Mouse (Mus musculus): ENCODE measurements around the gene Prkab2. TPM values are rescaled to one million over a fixed set of nuclear protein-coding genes. Genes with fewer than 3 reads are reported as not detected.

The Prkab2 gene
- polyA plus RNA-seq, 1 experiment from 2014 or later: 1.6 TPM

GRCm38 (mm10) chr3:97627893-97628292 lies 30.1 kb upstream of the Prkab2 start:
- Histone ChIP-seq H3K27me3 (no peaks in the 10 kb centered on the region), H3K4me3 (replicated peaks) (peak overlapping the region; percentile 64), H3K9ac (peak overlapping the region; percentile 54; the same call in 1 of the 2 replicates), H3K9me3 (replicated peaks) (no peaks in the 10 kb centered on the region), H3K4me1 (replicated peaks) (peaks cover 25% of the 10 kb centered on the region), H3K4me2 (peak overlapping the region; percentile 74), H3K36me3 (replicated peaks) (no peaks in the 10 kb centered on the region), H3K27ac (replicated peaks) (peak overlapping the region; percentile 82; the same call in 1 of the 2 replicates)
- 52% methylated on average over 7 of the region's 7 CpGs for WGBS (ENCODE audit: insufficient replicate concordance)
- peak; percentile 27; the same call in 1 of the 2 replicates for ATAC-seq (ENCODE audit: insufficient read depth)

- H3K27ac ChIP-seq (replicated peaks): peak within 1 kb of the TSS; percentile 82
- H3K4me1 ChIP-seq (replicated peaks): peaks cover 25% of the 10 kb centered on the region
- H3K27me3 ChIP-seq: no peaks in the 10 kb centered on the region
- no peaks in the 10 kb centered on the region for H3K36me3 ChIP-seq (replicated peaks)
- ATAC-seq (ENCODE audit: insufficient read depth): peak; percentile 96
- H3K4me2 ChIP-seq: peak within 1 kb of the TSS; percentile 74
- WGBS (ENCODE audit: insufficient replicate concordance): 2% methylated on average over 18 of the region's 18 CpGs
- H3K9ac ChIP-seq: peak within 1 kb of the TSS; percentile 54
- no peaks in the 10 kb centered on the region for H3K9me3 ChIP-seq (replicated peaks)
- H3K4me3 ChIP-seq (replicated peaks): peak within 1 kb of the TSS; percentile 64
Measured at GRCm38 (mm10) chr3:97628391-97629001, 29.5 kb upstream of the Prkab2 start, which contains the start of gene Fmo5. TSS of gene Fmo5 (plus strand) at chr3:97628804.

- Histone ChIP-seq H3K4me1 (replicated peaks) (peaks cover 25% of the 10 kb centered on the region), H3K9ac (no peak overlapping the region), H3K27ac (replicated peaks) (peak overlapping the region; percentile 82; the same call in 1 of the 2 replicates), H3K4me3 (replicated peaks) (0 out of 2 replicates have a peak overlapping the region, but pooled peaks have one; percentile 0), H3K27me3 (no peaks in the 10 kb centered on the region), H3K9me3 (replicated peaks) (no peaks in the 10 kb centered on the region), H3K36me3 (replicated peaks) (no peaks in the 10 kb centered on the region), H3K4me2 (peak overlapping the region; percentile 74)
- ATAC-seq (ENCODE audit: insufficient read depth): no peak
- WGBS (ENCODE audit: insufficient replicate concordance): 73% methylated on average over 4 of the region's 4 CpGs
Measured at GRCm38 (mm10) chr3:97629941-97630340, 28.1 kb upstream of the Prkab2 start.

GRCm38 (mm10) chr3:97630746-97631145 lies 27.2 kb upstream of the Prkab2 start:
- no peak overlapping the region for H3K4me2 ChIP-seq
- ATAC-seq (ENCODE audit: insufficient read depth): no peak
- peaks cover 25% of the 10 kb centered on the region for H3K4me1 ChIP-seq (replicated peaks)
- no peak overlapping the region for H3K9ac ChIP-seq
- no peak overlapping the region for H3K4me3 ChIP-seq (replicated peaks)
- no peaks in the 10 kb centered on the region for H3K9me3 ChIP-seq (replicated peaks)
- no peaks in the 10 kb centered on the region for H3K27me3 ChIP-seq
- WGBS (ENCODE audit: insufficient replicate concordance): 77% methylated on average over 4 of the region's 4 CpGs
- H3K27ac ChIP-seq (replicated peaks): no peak overlapping the region
- H3K36me3 ChIP-seq (replicated peaks): no peaks in the 10 kb centered on the region

- WGBS (ENCODE audit: insufficient replicate concordance): 66% methylated on average over 8 of the region's 8 CpGs
- H3K4me1 ChIP-seq (replicated peaks): peaks cover 25% of the 10 kb centered on the region
- no peaks in the 10 kb centered on the region for H3K27me3 ChIP-seq
- no peak overlapping the region for H3K27ac ChIP-seq (replicated peaks)
- H3K9ac ChIP-seq: no peak overlapping the region
- H3K4me3 ChIP-seq (replicated peaks): no peak overlapping the region
- no peaks in the 10 kb centered on the region for H3K36me3 ChIP-seq (replicated peaks)
- no peak overlapping the region for H3K4me2 ChIP-seq
- no peaks in the 10 kb centered on the region for H3K9me3 ChIP-seq (replicated peaks)
- ATAC-seq (ENCODE audit: insufficient read depth): no peak
Measured at GRCm38 (mm10) chr3:97631258-97631860, 26.6 kb upstream of the Prkab2 start.

GRCm38 (mm10) chr3:97633456-97633855 lies 24.5 kb upstream of the Prkab2 start:
- no peak overlapping the region for H3K27ac ChIP-seq (replicated peaks)
- no peak overlapping the region for H3K4me3 ChIP-seq (replicated peaks)
- H3K9me3 ChIP-seq (replicated peaks): no peaks in the 10 kb centered on the region
- no peaks in the 10 kb centered on the region for H3K36me3 ChIP-seq (replicated peaks)
- H3K4me1 ChIP-seq (replicated peaks): peaks cover 15% of the 10 kb centered on the region
- no peak for ATAC-seq (ENCODE audit: insufficient read depth)
- 52% methylated on average over 4 of the region's 4 CpGs for WGBS (ENCODE audit: insufficient replicate concordance)
- H3K27me3 ChIP-seq: no peaks in the 10 kb centered on the region
- no peak overlapping the region for H3K9ac ChIP-seq
- no peak overlapping the region for H3K4me2 ChIP-seq

GRCm38 (mm10) chr3:97634288-97634761 lies 23.7 kb upstream of the Prkab2 start:
- H3K9ac ChIP-seq: no peak overlapping the region
- ATAC-seq (ENCODE audit: insufficient read depth): no peak
- no peaks in the 10 kb centered on the region for H3K27me3 ChIP-seq
- H3K9me3 ChIP-seq (replicated peaks): no peaks in the 10 kb centered on the region
- peaks cover 7% of the 10 kb centered on the region; the same call in 1 of the 2 replicates for H3K4me1 ChIP-seq (replicated peaks)
- no peak overlapping the region for H3K4me2 ChIP-seq
- H3K27ac ChIP-seq (replicated peaks): no peak overlapping the region
- H3K4me3 ChIP-seq (replicated peaks): no peak overlapping the region
- WGBS (ENCODE audit: insufficient replicate concordance): 42% methylated on average over 3 of the region's 3 CpGs
- H3K36me3 ChIP-seq (replicated peaks): no peaks in the 10 kb centered on the region

GRCm38 (mm10) chr3:97641396-97641795 lies 16.6 kb upstream of the Prkab2 start:
- Histone ChIP-seq H3K9me3 (replicated peaks) (no peaks in the 10 kb centered on the region), H3K4me3 (replicated peaks) (no peak overlapping the region), H3K4me2 (no peak overlapping the region), H3K27me3 (no peaks in the 10 kb centered on the region), H3K9ac (no peak overlapping the region), H3K4me1 (replicated peaks) (no peaks in the 10 kb centered on the region), H3K36me3 (replicated peaks) (0 out of 2 replicates have a peak, but pooled peaks cover 11% of the 10 kb centered on the region), H3K27ac (replicated peaks) (no peak overlapping the region)
- ATAC-seq (ENCODE audit: insufficient read depth): no peak
- 68% methylated on average over 4 of the region's 4 CpGs for WGBS (ENCODE audit: insufficient replicate concordance)

GRCm38 (mm10) chr3:97642001-97642400 lies 16.0 kb upstream of the Prkab2 start:
- H3K36me3 ChIP-seq (replicated peaks): 0 out of 2 replicates have a peak, but pooled peaks cover 11% of the 10 kb centered on the region
- no peaks in the 10 kb centered on the region for H3K4me1 ChIP-seq (replicated peaks)
- H3K4me3 ChIP-seq (replicated peaks): no peak overlapping the region
- WGBS (ENCODE audit: insufficient replicate concordance): 64% methylated on average over 9 of the region's 9 CpGs
- H3K9me3 ChIP-seq (replicated peaks): no peaks in the 10 kb centered on the region
- no peak overlapping the region for H3K4me2 ChIP-seq
- no peak for ATAC-seq (ENCODE audit: insufficient read depth)
- no peak overlapping the region for H3K27ac ChIP-seq (replicated peaks)
- no peaks in the 10 kb centered on the region for H3K27me3 ChIP-seq
- no peak overlapping the region for H3K9ac ChIP-seq

GRCm38 (mm10) chr3:97648518-97648917 lies 9.5 kb upstream of the Prkab2 start:
- H3K4me1 ChIP-seq (replicated peaks): 0 out of 2 replicates have a peak, but pooled peaks cover 5% of the 10 kb centered on the region
- H3K4me3 ChIP-seq (replicated peaks): no peak overlapping the region
- H3K4me2 ChIP-seq: no peak overlapping the region
- 33% methylated on average over 1 of the region's 1 CpGs for WGBS (ENCODE audit: insufficient replicate concordance)
- no peak overlapping the region for H3K27ac ChIP-seq (replicated peaks)
- H3K9me3 ChIP-seq (replicated peaks): no peaks in the 10 kb centered on the region
- no peak overlapping the region for H3K9ac ChIP-seq
- no peaks in the 10 kb centered on the region for H3K27me3 ChIP-seq
- no peak for ATAC-seq (ENCODE audit: insufficient read depth)
- H3K36me3 ChIP-seq (replicated peaks): 0 out of 2 replicates have a peak, but pooled peaks cover 5% of the 10 kb centered on the region

GRCm38 (mm10) chr3:97649022-97649421 lies 9.0 kb upstream of the Prkab2 start:
- 53% methylated on average over 3 of the region's 3 CpGs for WGBS (ENCODE audit: insufficient replicate concordance)
- no peak overlapping the region for H3K27ac ChIP-seq (replicated peaks)
- 0 out of 2 replicates have a peak, but pooled peaks cover 5% of the 10 kb centered on the region for H3K36me3 ChIP-seq (replicated peaks)

More at GRCm38 (mm10) chr3:97649022-97649421, 9.0 kb upstream of the Prkab2 start:
- Histone ChIP-seq H3K4me3 (replicated peaks) (no peak overlapping the region), H3K4me2 (no peak overlapping the region), H3K4me1 (replicated peaks) (0 out of 2 replicates have a peak, but pooled peaks cover 5% of the 10 kb centered on the region), H3K9me3 (replicated peaks) (no peaks in the 10 kb centered on the region), H3K27me3 (no peaks in the 10 kb centered on the region), H3K9ac (no peak overlapping the region)
- no peak for ATAC-seq (ENCODE audit: insufficient read depth)

Data from liver, embryonic 15.5 days (tissue).